Mouse (Mus musculus) neural tube, embryonic 14.5 days (tissue): ENCODE results near the gene Crot. TPM values are rescaled to one million over a fixed set of nuclear protein-coding genes. Genes with fewer than 3 reads are reported as not detected.
"Not testable (repeated sequence)": the region's sequence is repeated elsewhere in the genome, so short reads cannot be mapped to it uniquely, and the experiment has no call there.

Experiments
- ATAC-seq: fragments of 200-750 bp; cut with Nextera tagmentation; 2 replicates; pipeline ENCODE4 v1.8.0; 2017; ENCODE audit warnings: low read depth, mild to moderate bottlenecking, moderate TSS enrichment, moderate library complexity
- H3K27ac ChIP-seq: fragments of 300-500 bp; sonication (generic); 2 replicates; pipeline ENCODE4 v1.5.1; 2014; ENCODE audit warnings: low read depth, mild to moderate bottlenecking, control low read depth, low read length, moderate library complexity, mixed read lengths
- H3K27me3 ChIP-seq: fragments of 300-500 bp; sonication (generic); 2 replicates; pipeline ENCODE4 v1.6.1; 2014; ENCODE audit warnings: low read length; ENCODE audit not compliant: control insufficient read depth, insufficient read depth
- H3K36me3 ChIP-seq: fragments of 300-500 bp; sonication (generic); 2 replicates; pipeline ENCODE4 v1.6.1; 2014; ENCODE audit warnings: low read length, mixed read lengths; ENCODE audit not compliant: control insufficient read depth, insufficient read depth
- H3K4me1 ChIP-seq: fragments of 300-500 bp; sonication (generic); 2 replicates; pipeline ENCODE4 v1.6.1; 2014; ENCODE audit warnings: low read length; ENCODE audit not compliant: control insufficient read depth, insufficient read depth
- H3K4me2 ChIP-seq: fragments of 300-500 bp; sonication (generic); 2 replicates; pipeline ENCODE4 v1.6.1; 2014; ENCODE audit warnings: mild to moderate bottlenecking, low read depth, low read length, control low read depth
- H3K4me3 ChIP-seq: fragments of 300-500 bp; sonication (generic); 2 replicates; pipeline ENCODE4 v1.5.1; 2014; ENCODE audit warnings: low read depth, low read length, control low read depth, mixed read lengths
- H3K9ac ChIP-seq: fragments of 300-500 bp; sonication (generic); replicated peaks from 2 replicates; pipeline ENCODE4 v1.6.1; 2014; ENCODE audit warnings: low read depth, mild to moderate bottlenecking, control low read depth, low read length, mixed read lengths
- H3K9me3 ChIP-seq: fragments of 300-500 bp; sonication (generic); 2 replicates; pipeline ENCODE4 v1.6.1; 2016; ENCODE audit warnings: low read length; ENCODE audit not compliant: control insufficient read depth
- WGBS: fragments of 180-500 bp; shearing (Covaris S2); extraction: QIAGEN DNeasy Blood & Tissue Kit; methylation state at CpG from one replicate; pipeline ENCODE4 v1.1.7; 2014; 5-methylcytosine and 5-hydroxymethylcytosine counted together
- polyA plus RNA-seq: library from polyadenylated mRNA; unstranded; fragments of >200 nt; fragmentation: Nextera tagmentation; extraction: Ambion mirVana; gene quantifications from 2 replicates; pipeline ENCODE4 v1.2.1, GENCODE M21; 2014

Crot gene
- polyA plus RNA-seq, 1 experiment from 2014 or later = 23.7 TPM

DNA sequence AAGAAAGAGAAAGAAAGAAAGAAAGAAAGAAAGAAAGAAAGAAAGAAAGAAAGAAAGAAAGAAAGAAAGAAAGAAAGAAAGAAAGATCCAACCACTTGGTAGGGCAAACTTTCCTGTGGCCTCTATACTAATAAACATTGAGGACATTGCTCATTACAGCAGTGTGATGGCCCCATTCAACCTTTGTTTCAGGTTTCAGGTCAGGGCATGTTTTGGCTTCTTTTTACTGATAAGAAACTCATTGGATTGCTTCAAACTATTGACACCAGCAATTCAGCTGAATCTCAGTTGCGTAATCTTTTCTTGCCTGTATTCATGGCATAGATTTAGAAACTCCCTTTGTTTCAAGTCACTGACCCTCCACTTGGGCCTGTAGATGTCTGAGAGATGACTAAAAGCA lies 13.0 kb upstream of the Crot start:
- 100% methylated on average over 1 of the region's 1 CpGs for WGBS
- Histone ChIP-seq H3K27ac (no peak overlapping the region), H3K4me1 (no peaks in the 10 kb centered on the region), H3K9ac (no peak overlapping the region), H3K4me3 (no peak overlapping the region), H3K4me2 (no peak overlapping the region), H3K27me3 (no peaks in the 10 kb centered on the region), H3K36me3 (no peaks in the 10 kb centered on the region), H3K9me3 (no peaks in the 10 kb centered on the region)
- ATAC-seq = no peak

DNA sequence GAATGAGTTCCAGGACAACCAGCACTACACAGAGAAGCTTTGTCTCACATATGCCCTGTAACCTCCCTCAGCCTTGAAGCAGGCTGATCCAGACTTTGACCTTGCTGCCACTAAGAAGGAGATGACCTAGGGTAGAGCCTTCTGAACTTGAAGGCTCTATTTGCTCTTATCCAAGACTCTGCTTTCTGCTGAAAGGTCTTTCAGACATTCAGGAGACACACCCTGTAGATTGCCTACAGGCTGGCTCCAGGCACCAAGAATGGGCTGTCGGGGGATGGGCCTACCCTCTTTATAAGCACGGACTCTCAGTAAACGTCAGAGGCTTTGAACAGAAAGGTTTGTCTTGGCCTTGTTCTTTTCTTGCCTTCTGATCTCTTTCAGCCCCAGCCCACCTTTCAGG lies 9.5 kb upstream of the Crot start:
- H3K36me3 ChIP-seq, H3K27me3 ChIP-seq, H3K4me3 ChIP-seq, H3K4me1 ChIP-seq, ATAC-seq, H3K9ac ChIP-seq, H3K9me3 ChIP-seq, H3K4me2 ChIP-seq, H3K27ac ChIP-seq: not testable (repeated sequence)
- 61% methylated on average over 3 of the region's 3 CpGs for WGBS

GRCm38 (mm10) chr5:9000006-9000405 lies 2.9 kb upstream of the Crot start:
- 28% methylated on average over 7 of the region's 7 CpGs for WGBS
- not testable (repeated sequence) for H3K27me3 ChIP-seq, H3K36me3 ChIP-seq, H3K4me2 ChIP-seq, H3K27ac ChIP-seq, H3K4me3 ChIP-seq, H3K9me3 ChIP-seq, ATAC-seq, H3K9ac ChIP-seq, H3K4me1 ChIP-seq

GRCm38 (mm10) chr5:8999108-8999507 lies 2.0 kb upstream of the Crot start:
- no peak for ATAC-seq
- Histone ChIP-seq H3K9ac (no peak overlapping the region), H3K36me3 (no peaks in the 10 kb centered on the region), H3K4me3 (no peak overlapping the region), H3K4me1 (0 out of 2 replicates have a peak, but pooled peaks cover 5% of the 10 kb centered on the region), H3K27me3 (no peaks in the 10 kb centered on the region), H3K4me2 (no peak overlapping the region), H3K9me3 (no peaks in the 10 kb centered on the region), H3K27ac (no peak overlapping the region)
- WGBS = 75% methylated on average over 4 of the region's 4 CpGs

GRCm38 (mm10) chr5:8997513-8997895 lies 380 bp upstream of the Crot start:
- no peaks in the 10 kb centered on the region for H3K9me3 ChIP-seq
- H3K4me2 ChIP-seq = peak overlapping the region; percentile 80
- H3K36me3 ChIP-seq = no peaks in the 10 kb centered on the region
- 0 out of 2 replicates have a peak, but pooled peaks cover 5% of the 10 kb centered on the region for H3K4me1 ChIP-seq
- ATAC-seq = no peak; the same call in 1 of the 2 replicates
- peak overlapping the region; percentile 77 for H3K9ac ChIP-seq
- H3K27me3 ChIP-seq = no peaks in the 10 kb centered on the region
- H3K4me3 ChIP-seq = peak overlapping the region; percentile 73
- peak overlapping the region; percentile 84 for H3K27ac ChIP-seq
- 8% methylated on average over 8 of the region's 8 CpGs for WGBS

- 21% methylated on average over 13 of the region's 13 CpGs for WGBS
- Histone ChIP-seq H3K4me2 (peak overlapping the region; percentile 80), H3K9ac (peak overlapping the region; percentile 77), H3K4me3 (peak overlapping the region; percentile 73), H3K9me3 (no peaks in the 10 kb centered on the region), H3K4me1 (0 out of 2 replicates have a peak, but pooled peaks cover 5% of the 10 kb centered on the region), H3K27ac (peak overlapping the region; percentile 84), H3K36me3 (no peaks in the 10 kb centered on the region), H3K27me3 (no peaks in the 10 kb centered on the region)
- ATAC-seq = no peak
Observed at GRCm38 (mm10) chr5:8995966-8996685, 998 bp downstream of the Crot start.

DNA sequence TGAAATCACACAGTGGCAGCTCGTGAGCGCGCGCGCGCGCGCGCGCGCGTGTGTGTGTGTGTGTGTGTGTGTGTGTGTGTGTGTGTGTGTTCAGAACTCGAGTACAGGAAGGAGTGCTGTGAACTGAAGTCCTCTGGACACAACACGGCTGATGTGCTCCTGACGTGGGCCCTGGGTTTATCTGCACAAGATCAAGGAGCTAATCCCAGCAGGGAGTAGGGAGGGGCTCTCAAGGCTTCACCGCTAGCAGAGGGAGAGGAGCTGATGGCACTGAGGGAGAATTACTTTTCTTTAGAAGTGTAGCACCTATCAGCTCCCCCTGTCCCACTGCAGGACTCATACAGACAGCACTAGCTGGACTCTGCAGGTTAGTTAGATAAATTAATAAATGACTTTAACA lies 5.5 kb downstream of the Crot start:
- H3K9ac ChIP-seq = no peak overlapping the region
- 90% methylated on average over 15 of the region's 16 CpGs for WGBS
- no peak for ATAC-seq

GRCm38 (mm10) chr5:8990526-8990925 lies 6.6 kb downstream of the Crot start:
- H3K9me3 ChIP-seq = no peaks in the 10 kb centered on the region
- 87% methylated on average over 13 of the region's 13 CpGs for WGBS
- no peak overlapping the region for H3K4me3 ChIP-seq
- no peak overlapping the region for H3K4me2 ChIP-seq
- H3K36me3 ChIP-seq = peaks cover 5% of the 10 kb centered on the region; the same call in 1 of the 2 replicates
- no peaks in the 10 kb centered on the region for H3K4me1 ChIP-seq
- H3K27ac ChIP-seq = no peak overlapping the region
- no peak for ATAC-seq
- H3K9ac ChIP-seq = no peak overlapping the region
- H3K27me3 ChIP-seq = no peaks in the 10 kb centered on the region

More for the DNA sequence above, 5.5 kb downstream of the Crot start:
- Histone ChIP-seq H3K4me3 (no peak overlapping the region), H3K4me2 (no peak overlapping the region), H3K9me3 (no peaks in the 10 kb centered on the region), H3K27ac (no peak overlapping the region), H3K36me3 (peaks cover 5% of the 10 kb centered on the region; the same call in 1 of the 2 replicates), H3K27me3 (no peaks in the 10 kb centered on the region), H3K4me1 (0 out of 2 replicates have a peak, but pooled peaks cover 5% of the 10 kb centered on the region)

GRCm38 (mm10) chr5:8987925-8988324 lies 9.2 kb downstream of the Crot start:
- Histone ChIP-seq H3K9ac (no peak overlapping the region), H3K36me3 (peaks cover 12% of the 10 kb centered on the region), H3K27me3 (no peaks in the 10 kb centered on the region), H3K27ac (no peak overlapping the region), H3K4me3 (no peak overlapping the region), H3K4me2 (no peak overlapping the region), H3K9me3 (no peaks in the 10 kb centered on the region), H3K4me1 (no peaks in the 10 kb centered on the region)
- no peak for ATAC-seq
- 95% methylated on average over 5 of the region's 5 CpGs for WGBS
